Mouse (Mus musculus) stomach, embryonic 14.5 days (tissue): ENCODE measurements around the gene Orai2. TPM values are rescaled to one million over a fixed set of nuclear protein-coding genes. Genes with fewer than 3 reads are reported as not detected.
"Not testable (repeated sequence)": the region's sequence is repeated elsewhere in the genome, so short reads cannot be mapped to it uniquely, and the experiment has no call there.

Experiments used
- ATAC-seq: fragments of 200-750 bp; cut with Nextera tagmentation; 2 replicates; pipeline ENCODE4 v1.8.0; 2017; ENCODE audit warnings: low read depth, moderate TSS enrichment; ENCODE audit not compliant: insufficient number of reproducible peaks, insufficient read depth, low FRiP score
- H3K27ac ChIP-seq: fragments of 300-500 bp; sonication (generic); 2 replicates; pipeline ENCODE4 v1.5.1; 2014; ENCODE audit warnings: mild to moderate bottlenecking, low read length, moderate library complexity, mixed read lengths
- H3K27me3 ChIP-seq: fragments of 300-500 bp; sonication (generic); 2 replicates; pipeline ENCODE4 v1.6.1; 2014; ENCODE audit warnings: low read length, control low read depth, mixed read lengths; ENCODE audit not compliant: control insufficient read depth, insufficient read depth
- H3K36me3 ChIP-seq: fragments of 300-500 bp; sonication (generic); 2 replicates; pipeline ENCODE4 v1.6.1; 2014; ENCODE audit warnings: mild to moderate bottlenecking, control low read depth, low read length, moderate library complexity, mixed read lengths; ENCODE audit not compliant: control insufficient read depth, insufficient read depth
- H3K4me1 ChIP-seq: fragments of 300-500 bp; sonication (generic); 2 replicates; pipeline ENCODE4 v1.6.1; 2014; ENCODE audit warnings: low read length, control low read depth, mixed read lengths; ENCODE audit not compliant: control insufficient read depth, insufficient read depth
- H3K4me2 ChIP-seq: fragments of 300-500 bp; sonication (generic); replicated peaks from 2 replicates; pipeline ENCODE4 v1.6.1; 2014; ENCODE audit warnings: low read depth, low read length, control low read depth
- H3K4me3 ChIP-seq: fragments of 300-500 bp; sonication (generic); 2 replicates; pipeline ENCODE4 v1.5.1; 2014; ENCODE audit warnings: low read depth, low read length, control low read depth
- H3K9ac ChIP-seq: fragments of 300-500 bp; sonication (generic); replicated peaks from 2 replicates; pipeline ENCODE4 v1.6.1; 2014; ENCODE audit warnings: low read depth, mild to moderate bottlenecking, control low read depth, low read length, moderate library complexity, mixed read lengths
- H3K9me3 ChIP-seq: fragments of 300-500 bp; sonication (generic); 2 replicates; pipeline ENCODE4 v1.6.1; 2016; ENCODE audit warnings: low read depth, low read length, control low read depth; ENCODE audit not compliant: control insufficient read depth
- WGBS: fragments of 180-500 bp; shearing (Covaris S2); extraction: QIAGEN DNeasy Blood & Tissue Kit; methylation state at CpG from one replicate; pipeline ENCODE4 v1.1.7; 2014; 5-methylcytosine and 5-hydroxymethylcytosine counted together
- polyA plus RNA-seq: library from polyadenylated mRNA; unstranded; fragments of >200 nt; fragmentation: Nextera tagmentation; extraction: Ambion mirVana; gene quantifications from 2 replicates; pipeline ENCODE4 v1.2.1, GENCODE M21; 2014

The Orai2 gene
- polyA plus RNA-seq, 1 experiment from 2014 or later, result 7.8 TPM

DNA sequence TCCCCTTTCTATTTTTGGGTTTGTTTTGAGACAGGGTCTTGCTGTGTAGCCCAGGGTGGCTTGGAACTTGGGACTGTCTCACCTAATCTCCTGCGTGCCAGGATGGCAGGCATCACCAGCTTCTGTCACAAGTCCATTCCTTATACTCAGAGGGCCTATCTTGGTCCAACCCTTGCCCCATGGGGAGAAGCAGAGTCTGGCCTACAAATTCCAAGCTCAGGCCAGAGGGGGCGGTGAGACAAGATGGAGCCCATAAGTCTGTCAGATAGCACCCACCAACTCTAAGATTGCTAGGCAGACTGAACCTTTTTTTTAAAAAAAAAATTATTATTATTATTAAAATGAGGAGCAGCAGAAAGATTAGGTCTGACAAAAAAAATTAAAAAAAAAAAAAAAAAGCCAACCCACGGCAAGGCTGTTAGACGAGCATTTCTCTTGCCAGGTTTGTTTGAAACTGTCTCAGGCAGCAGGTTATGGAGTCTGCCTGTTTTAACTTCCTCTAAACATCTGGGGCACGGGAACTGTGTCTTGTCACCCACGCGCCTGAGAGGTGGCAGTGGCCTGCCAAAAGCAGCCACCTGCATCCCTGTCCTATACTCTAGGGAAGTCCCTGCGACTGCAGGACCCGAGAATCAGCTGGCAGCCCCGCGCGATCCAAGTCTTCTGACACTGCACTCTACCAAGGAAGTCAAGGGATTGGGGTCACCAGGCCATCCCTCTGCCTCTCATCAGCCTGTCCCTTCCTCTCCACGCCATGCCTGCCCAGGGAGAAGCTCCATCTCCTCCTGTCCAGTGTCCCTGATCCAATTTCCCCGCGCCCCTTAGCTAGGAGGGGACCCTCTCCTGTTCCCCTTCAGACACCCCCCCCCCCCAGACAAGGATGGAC is 644 bp downstream of the Orai2 start:
- H3K4me1 ChIP-seq, result 0 out of 2 replicates have a peak, but pooled peaks cover 5% of the 10 kb centered on the region
- WGBS, result 10% methylated on average over 15 of the region's 15 CpGs
- no peaks in the 10 kb centered on the region for H3K27me3 ChIP-seq
- H3K4me2 ChIP-seq, result peak overlapping the region; percentile 98
- H3K27ac ChIP-seq, result no peak overlapping the region
- no peaks in the 10 kb centered on the region for H3K36me3 ChIP-seq
- H3K9ac ChIP-seq, result peak overlapping the region; percentile 43
- ATAC-seq, result peak; percentile 12; the same call in 1 of the 2 replicates
- H3K9me3 ChIP-seq, result 0 out of 2 replicates have a peak, but pooled peaks cover 3% of the 10 kb centered on the region
- peak overlapping the region; percentile 59 for H3K4me3 ChIP-seq

DNA sequence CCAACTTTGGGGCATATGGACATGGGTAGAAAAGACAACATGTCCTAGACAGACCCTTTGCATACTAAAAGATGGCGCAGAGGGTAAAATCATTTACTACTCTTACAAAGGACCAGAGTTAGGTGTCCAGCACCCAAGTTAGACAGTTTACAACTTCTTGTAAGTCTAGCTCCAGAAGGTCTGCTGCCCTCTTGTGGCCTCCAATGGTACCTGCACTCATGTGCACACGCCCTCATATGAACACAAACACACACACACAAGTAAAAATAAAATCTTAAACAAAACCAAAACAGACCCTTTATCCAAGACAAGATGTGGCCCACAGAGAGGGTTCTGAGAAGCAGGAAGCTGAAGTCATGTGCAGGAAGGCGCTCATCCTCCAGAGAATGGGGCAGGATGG is 2.4 kb downstream of the Orai2 start:
- Histone ChIP-seq H3K9ac (no peak overlapping the region), H3K9me3 (0 out of 2 replicates have a peak, but pooled peaks cover 3% of the 10 kb centered on the region), H3K4me3 (no peak overlapping the region), H3K4me2 (no peak overlapping the region), H3K4me1 (0 out of 2 replicates have a peak, but pooled peaks cover 5% of the 10 kb centered on the region), H3K27me3 (no peaks in the 10 kb centered on the region), H3K27ac (no peak overlapping the region), H3K36me3 (no peaks in the 10 kb centered on the region)
- ATAC-seq, result no peak
- WGBS, result 98% methylated on average over 3 of the region's 3 CpGs

DNA sequence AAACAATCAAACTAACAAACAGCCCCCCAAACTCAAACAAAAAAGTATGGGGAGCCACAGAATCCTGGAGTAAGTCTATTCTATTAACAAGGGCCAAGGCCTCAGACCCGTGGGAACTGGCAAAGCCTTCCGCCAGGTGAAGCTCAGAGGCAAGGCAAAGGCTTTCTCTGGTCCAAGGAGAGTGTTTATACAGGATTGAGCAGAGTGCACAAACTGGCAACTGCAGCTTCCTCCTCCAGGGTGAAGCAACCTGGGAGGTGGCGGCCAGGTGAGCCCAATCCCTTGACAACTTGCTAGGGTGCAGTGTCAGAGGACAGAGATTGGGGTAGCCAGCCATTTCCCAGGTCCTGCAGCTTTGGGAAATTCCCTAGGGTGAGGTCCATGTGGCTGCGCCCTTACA is 3.2 kb downstream of the Orai2 start:
- H3K27ac ChIP-seq, result no peak overlapping the region
- H3K27me3 ChIP-seq, result no peaks in the 10 kb centered on the region
- no peaks in the 10 kb centered on the region for H3K36me3 ChIP-seq
- 84% methylated on average over 4 of the region's 4 CpGs for WGBS
- H3K9ac ChIP-seq, result no peak overlapping the region
- H3K4me2 ChIP-seq, result no peak overlapping the region
- H3K9me3 ChIP-seq, result 0 out of 2 replicates have a peak, but pooled peaks cover 3% of the 10 kb centered on the region
- H3K4me1 ChIP-seq, result 0 out of 2 replicates have a peak, but pooled peaks cover 5% of the 10 kb centered on the region
- no peak for ATAC-seq
- no peak overlapping the region for H3K4me3 ChIP-seq

DNA sequence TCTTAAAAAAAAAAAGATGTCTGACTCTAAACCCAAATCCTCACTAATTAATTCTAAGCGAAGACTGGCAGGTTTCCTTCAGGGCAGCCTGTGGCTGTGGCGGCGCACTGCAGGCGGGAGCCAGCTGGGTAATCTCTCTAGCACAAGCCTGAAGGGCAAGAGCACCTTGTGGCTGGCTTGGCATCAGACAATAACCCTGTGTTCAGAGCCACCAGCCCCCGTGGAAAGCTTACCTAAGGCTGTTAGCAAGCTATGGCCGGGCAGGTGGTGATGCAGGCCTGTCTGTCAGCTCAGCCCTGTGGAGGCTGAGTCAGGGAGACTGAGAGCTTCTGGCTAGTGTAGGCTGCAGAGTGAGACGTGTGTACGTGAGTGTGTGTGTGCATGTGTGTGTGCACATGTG is 5.3 kb downstream of the Orai2 start:
- no peak for ATAC-seq
- 79% methylated on average over 8 of the region's 8 CpGs for WGBS

DNA sequence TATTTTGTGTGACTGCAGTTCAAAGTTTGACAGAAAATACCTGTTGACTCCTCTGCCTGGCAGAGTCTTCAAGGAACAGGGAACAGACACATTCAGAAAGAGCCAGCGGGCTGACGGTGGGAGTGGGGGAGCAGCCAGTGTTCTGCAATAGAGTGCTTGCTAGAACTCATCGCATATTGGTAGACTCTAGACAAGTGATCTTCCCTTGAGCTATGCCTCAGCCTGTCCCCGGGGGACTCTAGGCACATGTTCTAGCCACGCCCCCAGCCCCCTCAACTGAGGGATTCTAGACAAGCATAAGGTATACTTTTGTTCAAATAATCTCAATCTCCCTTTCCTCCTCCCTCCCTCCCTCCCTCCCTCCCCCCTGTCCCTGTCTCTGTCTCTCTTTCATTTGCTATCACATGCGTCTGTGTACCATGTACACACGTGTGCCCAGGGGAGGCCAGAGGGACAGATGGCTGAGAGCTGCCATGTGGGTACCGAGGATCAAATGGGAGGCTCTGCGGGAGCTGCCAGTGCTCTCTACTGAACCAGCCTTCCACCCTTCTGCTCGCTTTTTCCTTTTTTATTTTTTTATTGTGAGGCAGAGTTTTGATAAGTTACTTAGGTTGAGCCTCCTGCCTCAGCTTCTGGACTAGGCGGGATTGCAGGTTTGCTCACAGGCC is 6.6 kb downstream of the Orai2 start:
- Histone ChIP-seq H3K4me1 (no peaks in the 10 kb centered on the region), H3K27me3 (no peaks in the 10 kb centered on the region), H3K27ac (no peak overlapping the region), H3K9me3 (0 out of 2 replicates have a peak, but pooled peaks cover 3% of the 10 kb centered on the region), H3K36me3 (no peaks in the 10 kb centered on the region), H3K4me2 (no peak overlapping the region), H3K9ac (no peak overlapping the region), H3K4me3 (no peak overlapping the region)
- WGBS, result 86% methylated on average over 11 of the region's 11 CpGs
- ATAC-seq, result no peak

More for the DNA sequence above, 5.3 kb downstream of the Orai2 start:
- H3K27me3 ChIP-seq, result no peaks in the 10 kb centered on the region
- H3K4me3 ChIP-seq, result no peak overlapping the region
- H3K36me3 ChIP-seq, result no peaks in the 10 kb centered on the region
- no peak overlapping the region for H3K4me2 ChIP-seq
- no peak overlapping the region for H3K9ac ChIP-seq
- no peaks in the 10 kb centered on the region for H3K4me1 ChIP-seq
- 0 out of 2 replicates have a peak, but pooled peaks cover 3% of the 10 kb centered on the region for H3K9me3 ChIP-seq
- no peak overlapping the region for H3K27ac ChIP-seq

DNA sequence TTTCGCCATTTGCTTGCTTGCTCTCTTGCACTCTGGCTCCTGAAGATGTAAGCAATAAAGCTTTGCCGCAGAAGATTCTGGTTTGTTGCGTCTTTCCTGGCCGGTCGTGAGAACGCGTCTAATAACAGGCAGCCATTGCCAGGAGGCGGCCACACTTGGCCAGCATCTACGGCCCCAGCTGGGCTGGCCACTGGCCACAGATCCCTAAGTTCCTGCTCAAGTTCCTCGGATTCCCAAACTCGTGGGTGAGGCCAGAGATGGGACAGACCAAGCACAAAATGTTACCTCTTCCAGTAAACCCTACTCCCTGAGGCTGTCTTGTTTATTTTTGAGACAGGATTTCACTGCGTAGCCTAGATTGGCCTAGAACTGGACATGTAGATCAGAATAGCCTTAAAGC is 10.4 kb downstream of the Orai2 start:
- not testable (repeated sequence) for H3K4me2 ChIP-seq, H3K4me3 ChIP-seq, H3K9ac ChIP-seq, H3K36me3 ChIP-seq, ATAC-seq, H3K27ac ChIP-seq, H3K27me3 ChIP-seq, H3K9me3 ChIP-seq, H3K4me1 ChIP-seq
- WGBS, result 88% methylated on average over 11 of the region's 12 CpGs

DNA sequence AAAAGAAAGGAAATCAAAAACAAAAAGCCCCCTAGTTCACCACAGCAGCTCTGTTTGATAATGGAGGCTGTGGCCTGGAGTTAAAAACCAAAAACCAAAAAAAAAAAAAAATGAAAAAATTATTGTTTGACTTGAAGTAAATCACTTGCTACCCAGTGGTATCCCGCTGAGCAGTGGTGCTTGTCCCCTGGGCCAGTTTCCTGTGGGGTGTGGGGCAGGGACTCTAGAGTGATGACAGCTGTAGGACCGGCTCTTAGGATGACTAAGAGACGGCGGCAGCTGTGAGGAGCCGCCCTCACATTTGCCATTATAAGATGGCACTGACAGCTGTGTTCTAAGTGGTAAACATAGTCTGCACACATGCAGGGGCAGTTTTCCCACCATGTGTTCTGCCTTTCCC is 15.1 kb downstream of the Orai2 start:
- H3K4me1 ChIP-seq, result no peaks in the 10 kb centered on the region
- no peaks in the 10 kb centered on the region for H3K36me3 ChIP-seq
- no peaks in the 10 kb centered on the region for H3K9me3 ChIP-seq
- no peak for ATAC-seq
- no peak overlapping the region for H3K4me3 ChIP-seq
- H3K9ac ChIP-seq, result no peak overlapping the region
- WGBS, result 76% methylated on average over 5 of the region's 5 CpGs
- H3K27ac ChIP-seq, result no peak overlapping the region
- no peaks in the 10 kb centered on the region for H3K27me3 ChIP-seq
- no peak overlapping the region for H3K4me2 ChIP-seq

DNA sequence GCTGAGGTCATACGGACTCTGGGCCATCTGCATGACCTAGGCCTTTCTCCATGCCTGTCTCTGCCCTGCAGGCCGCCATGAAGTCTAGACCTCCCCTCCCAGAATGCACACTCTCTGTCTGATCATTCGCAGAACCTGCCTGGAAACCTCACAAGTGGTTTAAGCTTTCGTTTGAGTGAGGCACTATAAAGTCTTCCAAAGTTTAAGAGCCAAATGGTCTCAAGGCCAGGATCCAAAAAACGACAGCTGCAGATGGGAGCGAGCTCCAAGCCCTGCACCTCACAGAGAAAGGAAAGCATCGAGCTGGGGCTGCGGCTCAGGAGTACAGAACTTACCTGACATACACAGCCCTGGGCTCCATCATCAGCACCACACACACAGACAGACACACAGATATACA is 18.1 kb downstream of the Orai2 start:
- Histone ChIP-seq H3K9ac (no peak overlapping the region), H3K9me3 (no peaks in the 10 kb centered on the region), H3K27me3 (no peaks in the 10 kb centered on the region), H3K4me3 (no peak overlapping the region), H3K36me3 (no peaks in the 10 kb centered on the region), H3K4me1 (no peaks in the 10 kb centered on the region), H3K27ac (no peak overlapping the region), H3K4me2 (no peak overlapping the region)
- WGBS, result 70% methylated on average over 8 of the region's 8 CpGs
- ATAC-seq, result no peak
